Mouse (Mus musculus): ENCODE results near the gene Olfr279. TPM values are rescaled to one million over a fixed set of nuclear protein-coding genes. Genes with fewer than 3 reads are reported as not detected.

Gene Olfr279
- polyA plus RNA-seq, 1 experiment from 2014 or later: not detected

GRCm38 (mm10) chr15:98533035-98533531, 40.9 kb downstream of the Olfr279 start:
- peak overlapping the region; percentile 99; the same call in 1 of the 2 replicates for H3K27ac ChIP-seq (replicated peaks; ENCODE audit: low read depth, low read length)
- H3K27me3 ChIP-seq (ENCODE audit: control insufficient read depth, insufficient read depth, low read length): no peaks in the 10 kb centered on the region
- H3K4me1 ChIP-seq (ENCODE audit: control insufficient read depth, insufficient read depth, low read length): peaks cover 10% of the 10 kb centered on the region
- peak overlapping the region; percentile 90 for H3K4me2 ChIP-seq (ENCODE audit: low read length)
- WGBS: under 1% methylated on average over 18 of the region's 18 CpGs
- ATAC-seq (ENCODE audit: low FRiP score, low TSS enrichment): no peak
- H3K9ac ChIP-seq (replicated peaks; ENCODE audit: low read length): peak overlapping the region; percentile 97
- DNase-seq: peak; percentile 14
- H3K36me3 ChIP-seq (ENCODE audit: control insufficient read depth, insufficient read depth, low read length): peaks cover 39% of the 10 kb centered on the region
- H3K9me3 ChIP-seq (ENCODE audit: control insufficient read depth, low read length): no peaks in the 10 kb centered on the region
- H3K4me3 ChIP-seq (replicated peaks; ENCODE audit: low read depth, low read length): peak overlapping the region; percentile 80

GRCm38 (mm10) chr15:98533881-98534627, 41.9 kb downstream of the Olfr279 start, which contains the start of gene Kansl2:
Gene Kansl2 (minus strand): TSS chr15:98534264.
- H3K27ac ChIP-seq (replicated peaks; ENCODE audit: low read depth, low read length): peak within 1 kb of the TSS; percentile 99
- H3K4me3 ChIP-seq (replicated peaks; ENCODE audit: low read depth, low read length): peak within 1 kb of the TSS; percentile 80
- peak within 1 kb of the TSS; percentile 97 for H3K9ac ChIP-seq (replicated peaks; ENCODE audit: low read length)
- H3K27me3 ChIP-seq (ENCODE audit: control insufficient read depth, insufficient read depth, low read length): no peaks in the 10 kb centered on the region
- under 1% methylated on average over 69 of the region's 70 CpGs for WGBS
- DNase-seq (peak; percentile 98), ATAC-seq (ENCODE audit: low FRiP score, low TSS enrichment) (peak; percentile 100)
- peaks cover 10% of the 10 kb centered on the region for H3K4me1 ChIP-seq (ENCODE audit: control insufficient read depth, insufficient read depth, low read length)
- H3K9me3 ChIP-seq (ENCODE audit: control insufficient read depth, low read length): no peaks in the 10 kb centered on the region
- H3K36me3 ChIP-seq (ENCODE audit: control insufficient read depth, insufficient read depth, low read length): peaks cover 35% of the 10 kb centered on the region
- H3K4me2 ChIP-seq (ENCODE audit: low read length): peak within 1 kb of the TSS; percentile 90

GRCm38 (mm10) chr15:98535921-98536320, 43.7 kb downstream of the Olfr279 start:
- Histone ChIP-seq H3K9ac (replicated peaks; ENCODE audit: low read length) (no peak overlapping the region), H3K27me3 (ENCODE audit: control insufficient read depth, insufficient read depth, low read length) (no peaks in the 10 kb centered on the region), H3K4me2 (ENCODE audit: low read length) (no peak overlapping the region), H3K27ac (replicated peaks; ENCODE audit: low read depth, low read length) (no peak overlapping the region), H3K4me3 (replicated peaks; ENCODE audit: low read depth, low read length) (no peak overlapping the region), H3K9me3 (ENCODE audit: control insufficient read depth, low read length) (no peaks in the 10 kb centered on the region), H3K36me3 (ENCODE audit: control insufficient read depth, insufficient read depth, low read length) (peaks cover 31% of the 10 kb centered on the region), H3K4me1 (ENCODE audit: control insufficient read depth, insufficient read depth, low read length) (peaks cover 10% of the 10 kb centered on the region)
- ATAC-seq (ENCODE audit: low FRiP score, low TSS enrichment) (no peak), DNase-seq (no peak)
- 89% methylated on average over 4 of the region's 4 CpGs for WGBS

- WGBS: 92% methylated on average over 8 of the region's 8 CpGs
- peaks cover 33% of the 10 kb centered on the region for H3K36me3 ChIP-seq (ENCODE audit: control insufficient read depth, insufficient read depth, low read length)
- H3K4me3 ChIP-seq (replicated peaks; ENCODE audit: low read depth, low read length): no peak overlapping the region
- H3K9me3 ChIP-seq (ENCODE audit: control insufficient read depth, low read length): no peaks in the 10 kb centered on the region
- ATAC-seq (ENCODE audit: low FRiP score, low TSS enrichment): no peak
- no peaks in the 10 kb centered on the region for H3K27me3 ChIP-seq (ENCODE audit: control insufficient read depth, insufficient read depth, low read length)
- no peak overlapping the region for H3K9ac ChIP-seq (replicated peaks; ENCODE audit: low read length)
- no peak overlapping the region for H3K4me2 ChIP-seq (ENCODE audit: low read length)
- H3K4me1 ChIP-seq (ENCODE audit: control insufficient read depth, insufficient read depth, low read length): peaks cover 10% of the 10 kb centered on the region
- no peak overlapping the region for H3K27ac ChIP-seq (replicated peaks; ENCODE audit: low read depth, low read length)
- no peak for DNase-seq
Observed at GRCm38 (mm10) chr15:98536828-98537510, 44.8 kb downstream of the Olfr279 start.

GRCm38 (mm10) chr15:98537923-98538322, 45.7 kb downstream of the Olfr279 start:
- Histone ChIP-seq H3K4me3 (replicated peaks; ENCODE audit: low read depth, low read length) (no peak overlapping the region), H3K9ac (replicated peaks; ENCODE audit: low read length) (no peak overlapping the region), H3K4me2 (ENCODE audit: low read length) (no peak overlapping the region), H3K9me3 (ENCODE audit: control insufficient read depth, low read length) (no peaks in the 10 kb centered on the region), H3K27me3 (ENCODE audit: control insufficient read depth, insufficient read depth, low read length) (no peaks in the 10 kb centered on the region), H3K4me1 (ENCODE audit: control insufficient read depth, insufficient read depth, low read length) (peaks cover 2% of the 10 kb centered on the region; the same call in 1 of the 2 replicates), H3K27ac (replicated peaks; ENCODE audit: low read depth, low read length) (no peak overlapping the region), H3K36me3 (ENCODE audit: control insufficient read depth, insufficient read depth, low read length) (peaks cover 40% of the 10 kb centered on the region)
- WGBS: 71% methylated on average over 4 of the region's 4 CpGs
- ATAC-seq (ENCODE audit: low FRiP score, low TSS enrichment) (no peak), DNase-seq (no peak)

GRCm38 (mm10) chr15:98541064-98541463, 48.9 kb downstream of the Olfr279 start:
- Histone ChIP-seq H3K9me3 (ENCODE audit: control insufficient read depth, low read length) (no peaks in the 10 kb centered on the region), H3K4me1 (ENCODE audit: control insufficient read depth, insufficient read depth, low read length) (no peaks in the 10 kb centered on the region), H3K27ac (replicated peaks; ENCODE audit: low read depth, low read length) (no peak overlapping the region), H3K36me3 (ENCODE audit: control insufficient read depth, insufficient read depth, low read length) (peaks cover 72% of the 10 kb centered on the region), H3K9ac (replicated peaks; ENCODE audit: low read length) (no peak overlapping the region), H3K4me3 (replicated peaks; ENCODE audit: low read depth, low read length) (no peak overlapping the region), H3K4me2 (ENCODE audit: low read length) (no peak overlapping the region), H3K27me3 (ENCODE audit: control insufficient read depth, insufficient read depth, low read length) (no peaks in the 10 kb centered on the region)
- 90% methylated on average over 6 of the region's 6 CpGs for WGBS
- no peak for DNase-seq
- no peak for ATAC-seq (ENCODE audit: low FRiP score, low TSS enrichment)

GRCm38 (mm10) chr15:98543341-98543740, 51.1 kb downstream of the Olfr279 start:
- no peaks in the 10 kb centered on the region for H3K27me3 ChIP-seq (ENCODE audit: control insufficient read depth, insufficient read depth, low read length)
- no peak for ATAC-seq (ENCODE audit: low FRiP score, low TSS enrichment)
- H3K4me1 ChIP-seq (ENCODE audit: control insufficient read depth, insufficient read depth, low read length): no peaks in the 10 kb centered on the region
- H3K27ac ChIP-seq (replicated peaks; ENCODE audit: low read depth, low read length): no peak overlapping the region
- peaks cover 87% of the 10 kb centered on the region for H3K36me3 ChIP-seq (ENCODE audit: control insufficient read depth, insufficient read depth, low read length)
- no peak overlapping the region for H3K4me2 ChIP-seq (ENCODE audit: low read length)
- H3K9me3 ChIP-seq (ENCODE audit: control insufficient read depth, low read length): no peaks in the 10 kb centered on the region
- DNase-seq: no peak
- H3K9ac ChIP-seq (replicated peaks; ENCODE audit: low read length): no peak overlapping the region
- WGBS: 92% methylated on average over 4 of the region's 4 CpGs
- H3K4me3 ChIP-seq (replicated peaks; ENCODE audit: low read depth, low read length): no peak overlapping the region

- 96% methylated on average over 3 of the region's 3 CpGs for WGBS
- ATAC-seq (ENCODE audit: low FRiP score, low TSS enrichment) (no peak), DNase-seq (no peak)
- Histone ChIP-seq H3K4me3 (replicated peaks; ENCODE audit: low read depth, low read length) (no peak overlapping the region), H3K9ac (replicated peaks; ENCODE audit: low read length) (no peak overlapping the region), H3K36me3 (ENCODE audit: control insufficient read depth, insufficient read depth, low read length) (peaks cover 80% of the 10 kb centered on the region), H3K4me1 (ENCODE audit: control insufficient read depth, insufficient read depth, low read length) (no peaks in the 10 kb centered on the region), H3K27ac (replicated peaks; ENCODE audit: low read depth, low read length) (no peak overlapping the region), H3K4me2 (ENCODE audit: low read length) (no peak overlapping the region), H3K27me3 (ENCODE audit: control insufficient read depth, insufficient read depth, low read length) (no peaks in the 10 kb centered on the region), H3K9me3 (ENCODE audit: control insufficient read depth, low read length) (no peaks in the 10 kb centered on the region)
Observed at GRCm38 (mm10) chr15:98545151-98545550, 52.9 kb downstream of the Olfr279 start.

All from midbrain, embryonic 14.5 days (tissue).